Mouse (Mus musculus) embryonic fibroblast, embryonic 13.5 days (primary cell): ENCODE measurements at regions not wholly inside any gene's neighbourhood (a gene's known extent, or its start where the extent isn't known, plus 50 kb on each side); places are given as distances from the start of the nearest gene placed in this dataset.

ENCODE experiments used
- H3K27ac ChIP-seq: 2 replicates; pipeline ENCODE4 v1.5.1; 2012; ENCODE audit warnings: low read length, control low read depth, inconsistent platforms; ENCODE audit not compliant: insufficient read depth
- H3K4me1 ChIP-seq: 2 replicates; pipeline ENCODE4 v1.6.1; 2011; ENCODE audit warnings: low read length; ENCODE audit not compliant: control insufficient read depth, insufficient read depth
- H3K4me3 ChIP-seq: 2 replicates; pipeline ENCODE4 v1.5.1; 2011; ENCODE audit warnings: mild to moderate bottlenecking, control low read depth, low read length; ENCODE audit not compliant: insufficient read depth
- CTCF ChIP-seq: IDR thresholded peaks from 2 replicates; pipeline ENCODE4 v1.5.1; 2011; ENCODE audit warnings: mild to moderate bottlenecking, control low read depth, low read length, moderate library complexity, borderline replicate concordance; ENCODE audit not compliant: insufficient read depth
- POLR2A ChIP-seq: IDR thresholded peaks from 2 replicates; pipeline ENCODE4 v1.6.1; 2011; ENCODE audit warnings: low read depth, mild to moderate bottlenecking, control low read depth, low read length, moderate library complexity

DNA sequence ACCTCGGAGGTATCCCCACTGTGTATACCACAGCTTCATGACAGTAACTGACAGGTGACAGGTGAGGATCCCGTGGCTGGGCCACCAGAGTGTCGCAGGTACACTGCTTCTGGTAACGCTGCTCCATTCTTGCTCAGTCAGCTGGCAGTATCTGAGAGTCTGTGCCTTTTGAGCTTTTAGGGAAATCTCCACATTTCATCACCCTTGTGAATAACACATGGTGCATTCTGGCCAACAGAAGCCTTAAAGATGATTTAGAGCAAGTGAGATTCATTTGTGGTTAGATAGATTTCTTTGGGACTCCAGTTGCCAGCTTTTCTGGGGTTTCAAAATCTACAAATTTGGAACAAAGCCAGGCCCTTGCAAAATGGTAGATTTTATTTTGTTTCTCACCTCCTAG, 66.8 kb upstream of the Gm10181 start:
- Histone ChIP-seq H3K27ac (no peak overlapping the region), H3K4me3 (no peak overlapping the region), H3K4me1 (no peaks in the 10 kb centered on the region)
- TF ChIP-seq POLR2A: no peak

DNA sequence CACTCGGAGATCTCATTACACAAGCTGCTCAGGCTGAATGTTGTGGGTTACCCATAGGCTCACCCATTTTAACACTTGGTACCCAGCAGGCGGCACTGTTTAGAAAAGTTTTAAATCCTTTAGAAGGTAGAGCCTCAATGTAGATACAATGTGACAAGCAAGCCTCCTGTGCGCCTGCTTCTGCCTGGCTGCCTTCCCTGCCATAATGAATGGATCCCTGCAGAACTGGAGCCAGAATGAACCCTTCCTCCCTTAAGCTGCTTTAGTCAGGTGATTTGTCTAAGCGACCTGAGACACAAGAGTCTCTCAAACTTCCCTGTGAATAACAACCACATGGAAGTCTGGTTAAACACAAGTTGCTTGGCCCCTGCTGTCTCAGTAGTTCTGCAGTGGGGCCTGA, 64.7 kb upstream of the Gm10181 start:
- no peaks in the 10 kb centered on the region for H3K4me1 ChIP-seq
- no peak overlapping the region for H3K27ac ChIP-seq
- H3K4me3 ChIP-seq: no peak overlapping the region
- no peak for TF ChIP-seq POLR2A
- TF ChIP-seq CTCF: no peak

DNA sequence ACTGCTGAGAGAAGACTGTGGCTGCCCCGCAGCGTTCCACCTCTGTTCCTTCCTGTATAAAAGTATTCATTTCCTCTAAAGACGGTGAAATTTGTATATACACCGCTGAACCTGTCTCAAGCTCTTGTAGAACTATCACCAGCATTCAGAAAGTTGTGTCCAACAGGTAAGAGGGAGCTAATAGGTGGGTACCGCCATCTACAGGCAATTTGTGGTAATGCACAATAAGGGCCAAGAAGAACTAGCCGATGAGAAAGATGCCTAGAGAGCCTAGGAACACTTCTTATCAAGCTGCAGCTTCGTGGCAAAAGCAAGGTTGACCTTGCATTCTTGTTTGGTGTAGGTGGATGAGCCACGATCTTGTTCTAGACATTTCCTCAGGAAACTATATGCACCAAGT, 61.6 kb upstream of the Gm10181 start:
- no peak overlapping the region for H3K4me3 ChIP-seq
- H3K4me1 ChIP-seq: no peaks in the 10 kb centered on the region
- TF ChIP-seq POLR2A: no peak
- TF ChIP-seq CTCF: no peak
- no peak overlapping the region for H3K27ac ChIP-seq

DNA sequence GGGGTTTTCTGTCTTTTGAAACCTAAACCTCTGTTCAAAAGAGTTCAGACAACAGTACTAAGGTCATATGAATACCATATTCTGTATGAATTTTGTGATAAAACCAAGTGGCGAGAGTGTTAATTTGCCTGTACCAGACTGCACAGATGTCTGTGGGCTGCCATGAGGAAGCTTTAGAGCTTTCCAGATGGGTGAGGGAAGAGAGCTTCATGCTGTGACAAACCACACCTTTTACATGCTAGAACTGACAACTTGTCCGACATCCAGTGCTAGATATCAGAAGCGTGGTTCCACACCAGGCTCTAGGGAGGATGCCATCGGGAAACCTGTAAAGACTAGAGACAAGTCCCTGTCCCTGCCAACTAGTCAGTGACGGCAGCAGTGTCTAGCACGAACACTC, 60.9 kb upstream of the Gm10181 start:
- H3K4me1 ChIP-seq: no peaks in the 10 kb centered on the region
- H3K4me3 ChIP-seq: no peak overlapping the region
- no peak overlapping the region for H3K27ac ChIP-seq
- no peak for TF ChIP-seq CTCF
- TF ChIP-seq POLR2A: no peak

DNA sequence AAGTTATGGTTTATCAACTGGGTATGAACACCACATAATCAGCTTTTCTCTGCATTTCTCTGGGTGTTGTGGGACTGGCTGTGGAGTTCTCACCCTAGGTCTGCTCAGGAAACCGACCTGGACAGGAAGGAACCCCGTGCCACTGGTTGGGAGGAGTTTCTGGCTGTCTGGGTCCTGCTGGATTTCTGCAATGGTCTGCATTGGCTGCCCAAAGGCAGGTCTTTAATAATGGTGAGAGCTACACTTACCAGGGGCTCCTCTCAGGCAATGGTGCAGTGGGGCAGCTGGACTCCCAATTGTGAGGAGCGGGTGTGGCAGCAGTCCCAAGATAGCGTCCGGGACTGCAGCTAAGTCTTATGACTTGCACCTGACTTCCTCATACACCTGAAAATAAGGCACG, 57.8 kb upstream of the Gm10181 start:
- no peak for TF ChIP-seq CTCF
- TF ChIP-seq POLR2A: no peak
- H3K4me1 ChIP-seq: no peaks in the 10 kb centered on the region
- no peak overlapping the region for H3K27ac ChIP-seq
- H3K4me3 ChIP-seq: no peak overlapping the region
